Mouse (Mus musculus) heart, embryonic 10.5 days (tissue): ENCODE data around the gene Cdk14. TPM values are rescaled to one million over a fixed set of nuclear protein-coding genes. Genes with fewer than 3 reads are reported as not detected.

ENCODE experiments used
- DNase-seq: peaks from one replicate; pipeline ENCODE4 v3.0.0-alpha.2; 2017; ENCODE audit warnings: low spot score
- H3K27ac ChIP-seq: fragments of 300-500 bp; sonication (generic); 2 replicates; pipeline ENCODE4 v1.5.1; 2016; ENCODE audit warnings: mild to moderate bottlenecking
- H3K27me3 ChIP-seq: fragments of 300-500 bp; sonication (generic); 2 replicates; pipeline ENCODE4 v1.6.1; 2016; ENCODE audit warnings: mild to moderate bottlenecking; ENCODE audit not compliant: poor library complexity, insufficient read depth, severe bottlenecking
- H3K36me3 ChIP-seq: fragments of 300-500 bp; sonication (generic); 2 replicates; pipeline ENCODE4 v1.6.1; 2016; ENCODE audit warnings: mild to moderate bottlenecking, moderate library complexity
- H3K4me1 ChIP-seq: fragments of 300-500 bp; sonication (generic); 2 replicates; pipeline ENCODE4 v1.6.1; 2016; ENCODE audit warnings: mild to moderate bottlenecking
- H3K4me3 ChIP-seq: fragments of 300-500 bp; sonication (generic); 2 replicates; pipeline ENCODE4 v1.5.1; 2016; ENCODE audit warnings: mild to moderate bottlenecking, moderate library complexity
- H3K9me3 ChIP-seq: fragments of 300-500 bp; sonication (generic); 2 replicates; pipeline ENCODE4 v1.6.1; 2016; ENCODE audit warnings: mild to moderate bottlenecking, moderate library complexity
- WGBS: fragments of 180-500 bp; shearing (Covaris S2); methylation state at CpG from one replicate; pipeline ENCODE4 v1.1.7; 2016; 5-methylcytosine and 5-hydroxymethylcytosine counted together
- polyA plus RNA-seq: library from polyadenylated mRNA; unstranded; fragments of >200 nt; fragmentation: Nextera tagmentation; extraction: Ambion mirVana; gene quantifications from 2 replicates; pipeline ENCODE4 v1.2.1, GENCODE M21; 2016

Cdk14 gene
- polyA plus RNA-seq, 1 experiment from 2014 or later: 17.7 TPM

DNA sequence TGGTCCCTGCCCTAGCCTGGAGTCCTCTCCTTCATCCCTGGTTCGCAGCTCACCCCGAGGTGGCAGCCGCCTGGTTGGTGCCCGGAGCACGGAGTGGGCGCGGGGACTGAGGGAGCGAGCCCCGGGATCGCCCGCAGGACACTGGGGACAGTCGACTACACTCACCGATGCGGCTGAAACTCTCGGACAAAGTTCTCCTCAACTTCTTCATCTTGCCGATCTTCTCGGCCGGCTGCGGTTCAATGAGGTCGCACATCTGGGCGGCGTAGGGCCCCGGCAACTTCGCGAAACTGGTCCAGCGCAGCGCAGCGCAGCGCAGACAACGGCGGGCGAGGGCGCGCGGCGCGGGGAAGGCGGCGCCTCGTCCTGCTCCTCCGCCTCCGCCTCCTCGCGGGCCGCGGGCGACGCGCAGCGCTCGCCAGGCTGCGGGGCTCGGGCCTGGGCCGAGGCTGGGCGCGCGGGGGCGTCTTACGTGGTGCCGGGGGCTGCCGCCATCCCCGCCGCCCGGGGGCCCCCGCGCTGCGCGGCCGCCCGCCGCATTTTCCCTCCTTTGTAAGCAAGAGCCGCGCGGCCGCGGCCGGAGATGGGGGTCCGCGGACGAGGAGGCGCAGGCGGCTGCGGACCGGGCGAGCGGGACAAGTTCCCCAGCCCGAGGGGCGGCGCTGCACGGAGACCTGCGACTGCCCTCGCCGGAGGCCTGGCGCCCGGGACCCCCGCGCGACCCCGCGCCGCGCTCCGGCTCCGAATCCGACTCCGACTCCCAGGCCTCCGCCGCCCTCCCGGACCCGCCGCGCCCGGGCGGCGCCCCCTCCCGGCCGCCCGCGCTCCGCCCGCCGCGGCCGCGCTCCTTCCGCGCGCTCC lies 40.0 kb downstream of the Cdk14 start:
- peak overlapping the region; percentile 98 for H3K27ac ChIP-seq
- WGBS: under 1% methylated on average over 127 of the region's 128 CpGs
- H3K27me3 ChIP-seq: no peaks in the 10 kb centered on the region
- DNase-seq: peak; percentile 80
- H3K4me1 ChIP-seq: peaks cover 14% of the 10 kb centered on the region
- no peaks in the 10 kb centered on the region for H3K36me3 ChIP-seq
- H3K4me3 ChIP-seq: peak overlapping the region; percentile 82
- no peaks in the 10 kb centered on the region for H3K9me3 ChIP-seq

DNA sequence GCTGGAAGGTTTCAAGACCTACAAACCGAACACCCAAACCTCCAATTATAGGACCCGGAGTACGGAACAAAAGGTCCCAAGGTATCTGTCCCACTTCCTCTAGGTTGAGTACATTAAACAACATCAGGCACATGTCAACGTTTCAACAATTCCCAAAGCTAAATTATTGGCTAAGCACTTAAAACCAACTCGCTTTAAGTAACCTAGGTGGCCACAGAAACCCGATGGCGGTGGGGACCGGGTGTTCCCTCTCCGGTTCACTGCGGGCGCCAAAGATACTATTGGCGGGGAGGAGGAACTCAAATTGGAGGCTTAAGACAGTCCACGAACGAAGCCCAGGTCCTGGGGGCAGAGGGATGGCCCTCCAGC lies 40.6 kb downstream of the Cdk14 start:
- H3K4me3 ChIP-seq: peak overlapping the region; percentile 82
- H3K9me3 ChIP-seq: no peaks in the 10 kb centered on the region
- peak overlapping the region; percentile 98 for H3K27ac ChIP-seq
- no peak for DNase-seq
- WGBS: under 1% methylated on average over 14 of the region's 14 CpGs
- peaks cover 14% of the 10 kb centered on the region for H3K4me1 ChIP-seq
- no peaks in the 10 kb centered on the region for H3K27me3 ChIP-seq
- H3K36me3 ChIP-seq: no peaks in the 10 kb centered on the region

DNA sequence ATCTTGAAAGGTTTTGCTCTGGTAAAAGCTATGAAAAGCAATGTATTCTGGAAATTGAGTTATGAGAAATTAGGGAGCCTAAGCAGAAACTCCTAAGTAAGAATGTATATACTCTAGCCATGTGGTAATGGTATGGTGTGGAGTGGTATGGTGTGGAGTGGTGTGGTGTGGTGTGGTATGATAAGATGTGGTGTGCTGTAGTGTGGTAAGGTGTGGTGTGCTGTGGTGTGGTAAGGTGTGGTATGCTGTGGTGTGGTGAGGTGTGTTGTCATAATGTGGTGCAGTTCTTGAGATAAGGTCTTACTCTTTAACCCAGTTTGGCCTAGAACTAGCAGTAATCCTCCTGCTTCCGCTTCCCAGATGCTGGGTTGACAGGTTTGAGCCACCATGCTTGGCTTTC lies 45.7 kb downstream of the Cdk14 start:
- Histone ChIP-seq H3K4me3 (no peak overlapping the region), H3K27me3 (no peaks in the 10 kb centered on the region), H3K36me3 (0 out of 2 replicates have a peak, but pooled peaks cover 3% of the 10 kb centered on the region), H3K4me1 (peaks cover 35% of the 10 kb centered on the region), H3K27ac (no peak overlapping the region), H3K9me3 (no peaks in the 10 kb centered on the region)
- no peak for DNase-seq
- 92% methylated on average over 1 of the region's 1 CpGs for WGBS

DNA sequence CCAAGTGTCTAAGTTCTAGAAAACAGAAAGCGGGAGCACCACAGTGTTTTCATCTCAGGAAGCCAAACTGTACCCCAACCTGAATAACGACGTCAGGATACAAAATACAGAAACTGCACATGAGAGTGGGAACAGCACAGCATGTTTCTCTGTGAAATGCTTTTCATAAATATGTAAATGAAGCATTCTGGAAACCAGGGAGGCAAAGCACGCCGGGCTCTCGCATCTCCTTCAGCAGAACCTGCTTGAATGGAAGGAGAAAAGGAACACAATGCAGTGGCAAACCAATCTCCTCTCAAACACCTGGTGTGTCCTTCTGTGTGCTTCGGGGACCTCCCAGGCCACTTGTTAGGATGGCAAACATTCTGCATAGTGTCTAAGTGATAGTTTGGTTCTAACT lies 46.6 kb downstream of the Cdk14 start:
- Histone ChIP-seq H3K36me3 (0 out of 2 replicates have a peak, but pooled peaks cover 3% of the 10 kb centered on the region), H3K27ac (no peak overlapping the region), H3K4me1 (peaks cover 40% of the 10 kb centered on the region), H3K27me3 (no peaks in the 10 kb centered on the region), H3K9me3 (no peaks in the 10 kb centered on the region), H3K4me3 (no peak overlapping the region)
- 82% methylated on average over 7 of the region's 7 CpGs for WGBS
- no peak for DNase-seq

DNA sequence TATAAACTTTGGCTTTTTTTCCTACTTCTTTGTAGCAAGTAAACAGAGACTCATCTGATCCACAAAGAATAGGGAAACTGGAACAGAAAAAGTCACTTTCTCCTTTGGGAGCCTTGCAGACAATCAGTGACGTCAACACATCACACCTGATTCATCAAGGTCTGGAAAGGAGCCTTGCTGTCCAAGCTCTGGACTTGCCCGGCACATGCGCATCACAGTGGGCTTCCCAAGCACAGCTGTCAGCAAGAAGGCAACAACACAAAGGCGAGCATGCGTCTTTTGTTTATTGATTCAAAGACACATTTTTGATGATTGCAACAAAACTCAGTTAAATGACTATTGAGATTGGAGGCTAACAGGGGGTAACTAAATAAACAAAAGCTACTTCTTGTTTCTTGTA lies 47.2 kb downstream of the Cdk14 start:
- Histone ChIP-seq H3K27me3 (no peaks in the 10 kb centered on the region), H3K9me3 (no peaks in the 10 kb centered on the region), H3K27ac (no peak overlapping the region), H3K4me3 (no peak overlapping the region), H3K36me3 (0 out of 2 replicates have a peak, but pooled peaks cover 3% of the 10 kb centered on the region), H3K4me1 (peaks cover 41% of the 10 kb centered on the region; the same call in 1 of the 2 replicates)
- no peak for DNase-seq
- 62% methylated on average over 5 of the region's 5 CpGs for WGBS

DNA sequence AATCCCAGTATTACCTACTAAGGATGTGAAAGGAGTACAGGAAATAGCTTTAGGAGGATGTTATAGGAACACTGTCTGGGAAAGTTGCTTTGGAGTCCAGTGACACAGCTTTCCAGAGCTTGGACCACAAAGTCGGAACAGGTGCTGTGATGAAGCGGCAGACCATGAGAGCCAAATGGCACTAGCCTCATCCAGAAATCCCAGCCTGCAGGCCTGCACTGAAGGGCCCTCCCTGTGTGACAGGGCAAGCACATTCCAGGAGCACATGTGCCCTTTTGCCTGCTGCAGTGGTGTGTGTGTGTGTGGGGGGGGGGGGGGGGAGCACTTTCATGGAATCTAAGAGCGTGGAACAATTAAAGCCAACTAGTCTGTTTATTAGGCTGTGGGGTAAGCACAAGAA lies 47.8 kb downstream of the Cdk14 start:
- no peak for DNase-seq
- Histone ChIP-seq H3K4me1 (peaks cover 45% of the 10 kb centered on the region), H3K9me3 (no peaks in the 10 kb centered on the region), H3K27ac (no peak overlapping the region), H3K27me3 (no peaks in the 10 kb centered on the region), H3K36me3 (0 out of 2 replicates have a peak, but pooled peaks cover 3% of the 10 kb centered on the region), H3K4me3 (no peak overlapping the region)
- 81% methylated on average over 3 of the region's 3 CpGs for WGBS

DNA sequence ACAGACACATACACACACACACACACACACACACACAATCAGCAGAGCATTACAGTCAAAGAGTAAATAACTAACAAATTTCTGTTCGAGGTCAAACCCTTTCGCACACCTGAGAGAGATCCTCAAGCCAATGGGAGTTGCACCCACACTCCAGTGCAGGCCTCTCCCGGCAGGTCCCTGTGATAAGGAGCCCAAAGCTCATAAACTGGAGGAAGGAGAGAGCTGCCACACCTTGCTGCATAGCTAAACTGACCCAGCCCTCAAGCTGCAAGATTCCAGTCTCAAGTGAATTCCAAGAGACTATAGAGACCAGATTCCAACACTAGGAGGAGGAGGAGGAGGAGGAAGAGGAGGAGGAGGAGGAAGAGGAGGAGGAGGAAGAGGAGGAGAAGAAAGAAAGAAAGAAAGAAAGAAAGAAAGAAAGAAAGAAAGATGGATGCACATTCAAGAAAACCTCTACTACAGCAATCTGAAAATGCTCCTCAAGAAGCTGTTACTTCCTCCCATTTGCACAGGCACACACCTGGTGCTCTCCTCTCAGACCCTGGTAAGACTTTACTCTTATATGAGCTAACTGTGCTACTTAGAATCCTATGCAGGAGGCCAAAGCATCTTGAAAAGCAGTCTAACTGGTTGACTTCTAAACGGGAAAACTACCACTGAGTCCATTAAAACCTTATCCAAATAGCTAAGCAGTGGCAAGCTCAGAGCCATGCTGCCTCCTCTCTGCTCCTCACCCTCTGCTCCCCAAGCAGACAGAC lies 49.6 kb downstream of the Cdk14 start:
- Histone ChIP-seq H3K36me3 (peaks cover 6% of the 10 kb centered on the region; the same call in 1 of the 2 replicates), H3K27me3 (no peaks in the 10 kb centered on the region), H3K9me3 (no peaks in the 10 kb centered on the region), H3K4me3 (no peak overlapping the region), H3K27ac (no peak overlapping the region; the same call in 1 of the 2 replicates), H3K4me1 (peaks cover 46% of the 10 kb centered on the region)
- WGBS: 71% methylated on average over 4 of the region's 4 CpGs
- DNase-seq: no peak

DNA sequence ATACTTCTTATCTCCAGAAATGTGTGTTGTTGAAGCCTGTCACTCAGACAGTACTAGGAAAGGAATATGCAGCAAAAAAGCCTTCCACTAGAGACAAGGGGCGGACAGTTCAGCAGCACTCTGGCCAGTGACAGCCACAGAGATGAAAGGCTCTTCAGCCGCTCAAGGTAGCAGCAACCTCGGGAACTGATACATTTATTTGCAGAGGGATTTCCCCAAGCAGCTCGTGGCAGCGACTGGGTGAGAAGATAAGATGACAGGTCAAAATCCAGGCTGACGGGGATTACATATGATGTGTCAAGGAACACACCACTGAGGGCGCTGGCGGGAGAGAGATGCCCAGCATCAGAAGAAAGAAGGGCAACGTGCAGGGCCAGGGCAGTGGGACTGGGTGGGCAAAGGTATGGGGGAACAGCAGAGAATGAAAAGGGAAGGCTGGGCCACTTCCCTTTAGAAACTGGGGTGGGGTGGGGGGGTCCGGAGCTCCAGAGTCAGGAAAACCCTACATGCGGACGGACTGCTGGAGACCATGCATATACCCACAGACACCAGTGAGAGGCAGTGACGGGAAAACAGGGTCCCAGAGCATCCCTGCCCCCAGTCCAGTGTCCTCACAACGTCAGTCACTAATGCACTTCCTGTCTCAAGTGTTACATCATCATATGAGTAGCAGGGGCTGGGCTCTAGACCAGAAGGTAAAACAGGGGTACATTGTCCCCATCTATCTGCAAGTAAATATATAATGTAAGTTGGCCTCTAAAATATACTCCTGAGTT lies 51.5 kb downstream of the Cdk14 start:
- Histone ChIP-seq H3K27me3 (no peaks in the 10 kb centered on the region), H3K4me3 (no peak overlapping the region), H3K36me3 (peaks cover 10% of the 10 kb centered on the region), H3K27ac (no peak overlapping the region), H3K4me1 (peaks cover 43% of the 10 kb centered on the region), H3K9me3 (no peaks in the 10 kb centered on the region)
- DNase-seq: no peak
- WGBS: 41% methylated on average over 14 of the region's 14 CpGs

DNA sequence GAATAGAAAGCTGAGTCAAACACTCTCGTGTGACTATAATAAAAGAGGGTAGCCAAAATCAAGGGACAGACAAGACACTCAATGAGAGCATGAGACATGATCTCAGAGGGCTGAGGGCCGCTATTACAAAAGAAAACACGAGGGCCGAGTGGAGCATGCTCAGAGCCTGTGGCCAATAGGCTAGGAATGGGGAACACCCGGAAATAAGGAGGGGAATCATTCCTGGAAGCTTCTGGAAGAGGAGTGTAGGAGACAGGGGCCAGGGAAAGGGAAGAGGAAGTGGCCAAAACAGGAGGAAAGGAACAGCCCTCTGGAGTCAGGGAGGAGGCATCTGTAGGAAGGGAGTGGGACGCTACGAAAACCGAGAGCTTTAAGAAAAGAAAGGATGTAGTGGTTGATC lies 52.6 kb downstream of the Cdk14 start:
- Histone ChIP-seq H3K4me3 (no peak overlapping the region), H3K27ac (0 out of 2 replicates have a peak overlapping the region, but pooled peaks have one; percentile 62), H3K9me3 (no peaks in the 10 kb centered on the region), H3K27me3 (no peaks in the 10 kb centered on the region), H3K36me3 (peaks cover 10% of the 10 kb centered on the region), H3K4me1 (peaks cover 33% of the 10 kb centered on the region)
- 80% methylated on average over 8 of the region's 8 CpGs for WGBS
- DNase-seq: no peak

DNA sequence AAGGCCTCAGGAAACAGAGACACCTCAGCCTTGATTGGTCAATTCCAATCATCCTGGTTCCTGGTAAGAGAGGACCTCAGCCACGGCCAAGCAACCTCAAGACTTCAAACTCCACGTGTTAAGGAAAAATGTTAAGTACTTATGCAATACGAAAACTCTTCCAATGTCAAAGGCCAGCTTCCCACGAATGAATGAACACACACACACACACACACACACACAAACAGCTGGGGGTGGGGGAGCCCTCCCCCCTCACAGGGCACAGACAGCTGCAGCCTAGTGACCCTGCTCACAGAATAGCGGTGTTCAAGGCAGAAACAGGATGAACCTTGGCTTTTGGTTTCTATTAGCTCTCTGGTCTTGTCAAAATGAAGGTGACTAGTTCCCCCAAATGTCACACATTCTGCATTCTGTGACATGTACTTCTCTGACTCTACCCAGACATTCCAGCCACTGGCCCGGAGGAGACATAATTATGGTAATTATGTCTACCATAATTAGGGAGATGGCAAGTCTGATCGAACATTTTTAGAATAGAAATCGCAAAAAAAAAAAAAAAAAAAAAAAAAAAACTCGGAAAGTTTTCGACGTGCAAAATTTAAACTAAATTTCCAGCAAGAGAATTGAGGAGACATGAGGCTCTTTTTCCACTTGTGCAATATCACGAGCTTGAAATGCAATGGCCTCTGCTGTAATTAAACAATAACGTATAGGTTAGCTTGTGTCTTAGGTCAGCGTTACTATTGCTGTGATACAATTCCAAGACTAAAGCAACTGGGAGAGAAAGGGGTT lies 54.6 kb downstream of the Cdk14 start:
- DNase-seq: no peak
- Histone ChIP-seq H3K4me3 (no peak overlapping the region), H3K27ac (no peak overlapping the region), H3K4me1 (peaks cover 27% of the 10 kb centered on the region), H3K9me3 (peaks cover 3% of the 10 kb centered on the region; the same call in 1 of the 2 replicates), H3K27me3 (no peaks in the 10 kb centered on the region), H3K36me3 (peaks cover 11% of the 10 kb centered on the region)
- WGBS: 80% methylated on average over 14 of the region's 14 CpGs

DNA sequence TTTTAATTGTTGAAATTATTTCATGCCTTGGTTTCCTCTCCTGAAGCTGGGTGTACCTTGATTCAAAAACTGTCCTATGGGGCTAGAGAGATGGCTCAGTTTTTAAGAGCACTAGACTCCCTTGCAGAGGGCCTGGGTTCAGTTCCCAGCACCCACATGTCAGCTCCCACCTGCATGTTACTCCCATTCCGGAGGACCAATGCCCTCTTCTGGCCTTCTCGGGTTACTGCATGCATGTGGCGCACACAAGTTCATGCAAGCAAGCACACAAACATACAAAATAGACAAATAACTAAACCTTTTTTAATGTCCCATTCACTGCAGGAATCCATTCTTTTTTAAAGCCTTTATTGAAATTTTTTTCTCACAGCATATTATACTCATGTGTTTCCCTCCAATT lies 58.4 kb downstream of the Cdk14 start:
- 96% methylated on average over 3 of the region's 3 CpGs for WGBS
- no peak for DNase-seq
- H3K9me3 ChIP-seq: peaks cover 3% of the 10 kb centered on the region; the same call in 1 of the 2 replicates
- no peak overlapping the region for H3K4me3 ChIP-seq
- H3K27me3 ChIP-seq: no peaks in the 10 kb centered on the region
- no peak overlapping the region for H3K27ac ChIP-seq
- H3K4me1 ChIP-seq: peaks cover 9% of the 10 kb centered on the region
- H3K36me3 ChIP-seq: peaks cover 13% of the 10 kb centered on the region

DNA sequence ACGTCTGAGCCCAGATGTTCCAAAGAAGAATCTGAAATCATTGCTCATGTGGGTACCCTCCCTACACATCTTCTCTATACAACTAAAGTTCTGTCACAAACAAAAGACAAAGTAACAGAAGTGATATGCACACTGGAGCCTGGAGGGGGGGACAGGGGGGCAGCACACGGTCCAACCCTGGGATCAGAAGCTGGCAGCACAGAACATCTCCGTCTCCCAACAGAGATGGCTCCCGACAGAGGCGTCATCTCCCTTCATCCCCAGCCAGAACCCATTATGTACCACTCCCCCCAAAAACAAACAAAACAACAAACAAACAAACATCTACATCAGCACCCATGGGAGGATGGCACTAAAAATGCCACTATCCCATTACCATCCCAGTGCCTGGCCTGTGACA lies 59.8 kb downstream of the Cdk14 start:
- Histone ChIP-seq H3K9me3 (peaks cover 3% of the 10 kb centered on the region; the same call in 1 of the 2 replicates), H3K4me3 (no peak overlapping the region), H3K36me3 (peaks cover 11% of the 10 kb centered on the region), H3K4me1 (peaks cover 8% of the 10 kb centered on the region), H3K27me3 (no peaks in the 10 kb centered on the region), H3K27ac (no peak overlapping the region)
- DNase-seq: no peak
- WGBS: 91% methylated on average over 5 of the region's 5 CpGs
